Mouse (Mus musculus) E14TG2a.4 (cell line): ENCODE data around the gene Itm2b.

Experiments used
- CTCF ChIP-seq: conservative IDR thresholded peaks from 2 replicates; pipeline ENCODE4 v1.5.1; 2014; ENCODE audit warnings: low read length
- POU5F1 ChIP-seq: IDR thresholded peaks from 2 replicates; pipeline ENCODE4 v1.6.1; 2014; ENCODE audit warnings: low read length, borderline replicate concordance

DNA sequence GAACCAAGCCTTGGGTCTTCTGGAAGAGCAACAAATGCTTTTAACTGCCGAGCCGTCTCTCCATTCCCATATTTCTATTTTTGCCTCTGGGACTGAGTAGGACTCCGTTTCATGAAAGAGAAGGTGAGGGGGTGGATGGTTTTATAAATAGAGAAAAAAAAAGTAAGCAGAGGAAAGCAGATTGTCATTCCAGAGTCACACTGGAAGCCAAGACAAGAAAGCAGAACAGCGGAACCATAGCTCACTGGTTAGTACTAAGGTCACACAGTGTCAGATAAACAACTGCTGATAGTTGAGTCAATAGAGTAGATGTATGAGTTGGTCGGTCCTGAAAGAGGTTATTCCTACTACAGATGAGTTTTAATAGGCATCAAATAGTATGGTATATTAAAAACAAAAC lies 1.4 kb upstream of the Itm2b start:
- TF ChIP-seq CTCF (no peak), POU5F1 (no peak)
